Mouse (Mus musculus): ENCODE data around the gene Plxna4. TPM values are rescaled to one million over a fixed set of nuclear protein-coding genes. Genes with fewer than 3 reads are reported as not detected.

Plxna4 gene
- total and polyA plus RNA-seq, 3 experiments: not detected

GRCm38 (mm10) chr6:32449237-32449963 lies 138.6 kb downstream of the Plxna4 start:
- Histone ChIP-seq H3K4me1 (ENCODE audit: control insufficient read depth in 1 of 2, insufficient read depth in 2 of 2) (peaks cover 2 to 18% of the 10 kb centered on the region in 2 experiments; a peak in 3 of 4 replicates), H3K4me2 (ENCODE audit: insufficient read depth, low read depth, poor library complexity, severe bottlenecking) (no peak overlapping the region), H3K9me3 (replicated peaks; ENCODE audit: low read length) (no peaks in the 10 kb centered on the region), H3K9ac (ENCODE audit: insufficient read depth, low read depth) (no peak overlapping the region), H3K4me3 (replicated peaks in 1 of 3; ENCODE audit: low read depth in 2 of 3, low read length in 2 of 3, poor library complexity in 1 of 3) (no peak overlapping the region), H3K27me3 (replicated peaks) (peaks cover 21% of the 10 kb centered on the region), H3K27ac (ENCODE audit: insufficient read depth, low read depth) (no peak overlapping the region), H3K36me3 (replicated peaks in 1 of 2; ENCODE audit: control insufficient read depth in 1 of 2, insufficient read depth in 1 of 2, low read length in 1 of 2) (no peaks in the 10 kb centered on the region), H3K79me2 (replicated peaks; ENCODE audit: control insufficient read depth, extremely low read depth, insufficient read depth, poor library complexity, severe bottlenecking) (no peaks in the 10 kb centered on the region)
- DNase-seq (ENCODE audit: extremely low read depth): peak; percentile 23
- in situ Hi-C loops (cut with MboI; ENCODE audit: low pct_ligation_motif_present, low pct_unique_long_range_greater_than_20kb, low sequenced_read_pairs): no loop called here
- TF ChIP-seq USF2 (conservative IDR thresholded peaks at IDR 0.05; ENCODE audit: low read depth, low read length) (peak; percentile 59; the same call in 1 of the 2 replicates), CHD2 (IDR thresholded peaks at IDR 0.05; ENCODE audit: low read length) (no peak), TCF12 (IDR thresholded peaks at IDR 0.05; ENCODE audit: low read depth, low read length) (peak; percentile 39; the same call in 1 of the 2 replicates), BHLHE40 (IDR thresholded peaks at IDR 0.05; ENCODE audit: low read depth, low read length) (peak; percentile 66)
- dilution Hi-C loops (cut with MboI; ENCODE audit: extremely low pct_ligation_motif_present, extremely low pct_unique_long_range_greater_than_20kb, low sequenced_read_pairs): no loop called here

- in situ Hi-C loops (cut with MboI; ENCODE audit: low pct_ligation_motif_present, low pct_unique_long_range_greater_than_20kb, low sequenced_read_pairs) (no loop called here), dilution Hi-C loops (cut with MboI; ENCODE audit: extremely low pct_ligation_motif_present, extremely low pct_unique_long_range_greater_than_20kb, low sequenced_read_pairs) (no loop called here)
- Histone ChIP-seq H3K9me3 (replicated peaks; ENCODE audit: low read length) (no peaks in the 10 kb centered on the region), H3K79me2 (replicated peaks; ENCODE audit: control insufficient read depth, extremely low read depth, insufficient read depth, poor library complexity, severe bottlenecking) (no peaks in the 10 kb centered on the region), H3K9ac (ENCODE audit: insufficient read depth, low read depth) (no peak overlapping the region), H3K4me2 (ENCODE audit: insufficient read depth, low read depth, poor library complexity, severe bottlenecking) (no peak overlapping the region), H3K27ac (ENCODE audit: insufficient read depth, low read depth) (no peak overlapping the region), H3K27me3 (replicated peaks) (peaks cover 21% of the 10 kb centered on the region), H3K36me3 (replicated peaks in 1 of 2; ENCODE audit: control insufficient read depth in 1 of 2, insufficient read depth in 1 of 2, low read length in 1 of 2) (no peaks in the 10 kb centered on the region), H3K4me3 (replicated peaks in 1 of 3; ENCODE audit: low read depth in 2 of 3, low read length in 2 of 3, poor library complexity in 1 of 3) (no peak overlapping the region), H3K4me1 (ENCODE audit: control insufficient read depth in 1 of 2, insufficient read depth in 2 of 2) (peaks cover 2 to 18% of the 10 kb centered on the region in 2 experiments; a peak in 3 of 4 replicates)
- TF ChIP-seq TCF12 (IDR thresholded peaks at IDR 0.05; ENCODE audit: low read depth, low read length): peak; percentile 48; the same call in 1 of the 2 replicates
- no peak for TF ChIP-seq IRF4 (IDR thresholded peaks at IDR 0.05; ENCODE audit: low read depth, low read length)
- TF ChIP-seq MAX (IDR thresholded peaks at IDR 0.05; ENCODE audit: low read length): peak; percentile 64; the same call in 1 of the 2 replicates
- TF ChIP-seq ETS1 (conservative IDR thresholded peaks at IDR 0.05; ENCODE audit: low read depth, low read length): no peak
- peak; percentile 18 for DNase-seq (ENCODE audit: extremely low read depth)
Observed at GRCm38 (mm10) chr6:32448787-32449186, 139.2 kb downstream of the Plxna4 start.

GRCm38 (mm10) chr6:32446276-32446675 lies 141.7 kb downstream of the Plxna4 start:
- Histone ChIP-seq H3K79me2 (replicated peaks; ENCODE audit: control insufficient read depth, extremely low read depth, insufficient read depth, poor library complexity, severe bottlenecking) (no peaks in the 10 kb centered on the region), H3K36me3 (replicated peaks in 1 of 2; ENCODE audit: control insufficient read depth in 1 of 2, insufficient read depth in 1 of 2, low read length in 1 of 2) (no peaks in the 10 kb centered on the region), H3K4me3 (replicated peaks in 1 of 3; ENCODE audit: low read depth in 2 of 3, low read length in 2 of 3, poor library complexity in 1 of 3) (no peak overlapping the region), H3K9ac (ENCODE audit: insufficient read depth, low read depth) (no peak overlapping the region), H3K4me2 (ENCODE audit: insufficient read depth, low read depth, poor library complexity, severe bottlenecking) (no peak overlapping the region), H3K9me3 (replicated peaks; ENCODE audit: low read length) (no peaks in the 10 kb centered on the region), H3K27ac (ENCODE audit: insufficient read depth, low read depth) (no peak overlapping the region), H3K27me3 (replicated peaks) (peaks cover 13% of the 10 kb centered on the region), H3K4me1 (ENCODE audit: control insufficient read depth in 1 of 2, insufficient read depth in 2 of 2) (peaks cover 2 to 18% of the 10 kb centered on the region in 2 experiments; a peak in 3 of 4 replicates)
- in situ Hi-C loops (cut with MboI; ENCODE audit: low pct_ligation_motif_present, low pct_unique_long_range_greater_than_20kb, low sequenced_read_pairs): no loop called here
- no peak for DNase-seq (ENCODE audit: extremely low read depth)
- TF ChIP-seq E2F4 (IDR thresholded peaks at IDR 0.05; ENCODE audit: insufficient replicate concordance, low read depth, low read length) (no peak), ZKSCAN1 (IDR thresholded peaks at IDR 0.05; ENCODE audit: borderline replicate concordance, low read depth, low read length) (no peak), MYC (IDR thresholded peaks at IDR 0.05; ENCODE audit: low read depth, low read length) (no peak), CHD1 (IDR thresholded peaks at IDR 0.05; ENCODE audit: low read depth, low read length) (no peak), MAX (IDR thresholded peaks at IDR 0.05; ENCODE audit: low read length) (no peak), CTCF (conservative IDR thresholded peaks at IDR 0.05 in 1 of 2, IDR thresholded peaks at IDR 0.05 in 1 of 2; ENCODE audit: low read depth in 2 of 2, low read length in 2 of 2) (no peak), BHLHE40 (IDR thresholded peaks at IDR 0.05; ENCODE audit: low read depth, low read length) (no peak), ETS1 (conservative IDR thresholded peaks at IDR 0.05; ENCODE audit: low read depth, low read length) (no peak)
- dilution Hi-C loops (cut with MboI; ENCODE audit: extremely low pct_ligation_motif_present, extremely low pct_unique_long_range_greater_than_20kb, low sequenced_read_pairs): no loop called here
